Mouse (Mus musculus) lung, adult 2 months (tissue): ENCODE data around the gene Rap2c.

Experiments
- CTCF ChIP-seq: fragments of 200-500 bp; IDR thresholded peaks from 2 replicates; pipeline ENCODE4 v1.5.1; 2011; ENCODE audit warnings: mild to moderate bottlenecking, low read length, control low read depth; ENCODE audit not compliant: insufficient read depth
- POLR2A ChIP-seq: fragments of 200-500 bp; IDR thresholded peaks from 2 replicates; pipeline ENCODE4 v1.6.1; 2011; ENCODE audit warnings: low read depth, mild to moderate bottlenecking, control low read depth, low read length, borderline replicate concordance; ENCODE audit errors: extremely low read depth

DNA sequence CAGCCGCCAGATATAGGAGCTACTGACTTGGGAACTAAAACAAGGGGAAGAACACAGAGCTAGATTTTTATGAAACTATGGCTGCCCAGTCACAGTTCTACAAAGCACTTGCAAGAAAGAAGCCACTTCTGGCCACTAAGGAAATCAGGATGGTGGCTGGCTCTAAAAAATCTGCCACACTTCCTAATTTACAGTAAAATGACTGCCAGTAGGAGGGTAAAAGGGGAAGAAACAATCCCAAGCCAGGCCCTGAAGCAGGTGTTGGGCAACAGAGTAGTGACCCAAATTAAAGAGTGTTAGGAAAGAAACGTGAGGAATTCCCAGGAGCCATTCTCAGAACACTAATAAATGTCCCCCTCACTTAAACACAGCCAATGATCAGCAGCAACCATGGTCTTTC lies 5.5 kb downstream of the Rap2c start:
- TF ChIP-seq POLR2A, result no peak
- no peak for TF ChIP-seq CTCF
